Mouse (Mus musculus) C2C12 (cell line): ENCODE data around the gene Gga2. TPM values are rescaled to one million over a fixed set of nuclear protein-coding genes. Genes with fewer than 3 reads are reported as not detected.

ENCODE experiments used
- H3K27me3 ChIP-seq: one replicate; pipeline ENCODE4 v1.6.1; 2011; ENCODE audit not compliant: control insufficient read depth, insufficient read depth, insufficient read length
- H3K36me3 ChIP-seq: one replicate; pipeline ENCODE4 v1.6.1; 2011; ENCODE audit not compliant: control insufficient read depth, insufficient read depth
- H3K4me3 ChIP-seq: one replicate; pipeline ENCODE4 v1.5.1; 2011; ENCODE audit warnings: mild to moderate bottlenecking, control low read depth; ENCODE audit not compliant: poor library complexity, insufficient read depth, severe bottlenecking
- H3K79me2 ChIP-seq: one replicate; pipeline ENCODE4 v1.6.1; 2011; ENCODE audit not compliant: control insufficient read depth, insufficient read depth
- H3K79me3 ChIP-seq: one replicate; pipeline ENCODE4 v1.6.1; 2011; ENCODE audit warnings: low read depth, control low read depth
- H3ac ChIP-seq: one replicate; pipeline ENCODE3; 2011; ENCODE audit warnings: low read depth; ENCODE audit not compliant: control insufficient read depth, insufficient read length
- CEBPB ChIP-seq: IDR thresholded peaks from one replicate; pipeline ENCODE4 v1.6.1; 2011; ENCODE audit warnings: low read depth, mild to moderate bottlenecking, control low read depth, moderate library complexity
- CTCF ChIP-seq: IDR thresholded peaks from one replicate; pipeline ENCODE4 v1.5.1; 2011; ENCODE audit not compliant: control insufficient read depth, insufficient read depth, insufficient read length
- FOSL1 ChIP-seq: IDR thresholded peaks from one replicate; pipeline ENCODE4 v1.8.0; 2011; ENCODE audit warnings: mild to moderate bottlenecking, low read length; ENCODE audit not compliant: poor library complexity, insufficient read depth, severe bottlenecking
- MAX ChIP-seq: IDR thresholded peaks from one replicate; pipeline ENCODE4 v1.6.1; 2011; ENCODE audit warnings: mild to moderate bottlenecking, control low read depth
- MYOD1 ChIP-seq: IDR thresholded peaks from one replicate; pipeline ENCODE4 v1.6.1; 2011; ENCODE audit warnings: low read depth; ENCODE audit not compliant: control insufficient read depth, insufficient read length
- MYOG ChIP-seq: IDR thresholded peaks from one replicate; pipeline ENCODE4 v1.6.1; 2011; ENCODE audit not compliant: control insufficient read depth, insufficient read length; ENCODE audit errors: extremely low read depth
- USF1 ChIP-seq: IDR thresholded peaks from one replicate; pipeline ENCODE4 v1.6.1; 2011; ENCODE audit warnings: low read depth, mild to moderate bottlenecking, control low read depth, moderate library complexity
- long read RNA-seq, 2 experiments: library from polyadenylated mRNA; unstranded; transcript quantifications; one replicate each; pipeline ENCODE4 v2.0.0; 2019 to 2020
- polyA plus RNA-seq: library from polyadenylated mRNA; unstranded; fragments of >200 nt; fragmentation: generic; extraction: Trizol; gene quantifications from one replicate; pipeline ENCODE4 v1.2.1, GENCODE M21; 2012; ENCODE audit warnings: missing spikeins

The Gga2 gene
- 86.2 TPM for polyA plus RNA-seq
- long read RNA-seq, experiment 1, full-length matches to known transcripts, result 32 of 41 reads
- long read RNA-seq, experiment 1, partial matches to known transcripts, result 5 of 41 reads
- long read RNA-seq, experiment 1, other reads (novel, unspliced or antisense), result 4 of 41 reads
- long read RNA-seq, experiment 2, full-length matches to known transcripts, result 230 of 256 reads
- long read RNA-seq, experiment 2, partial matches to known transcripts, result 3 of 256 reads
- long read RNA-seq, experiment 2, other reads (novel, unspliced or antisense), result 23 of 256 reads

GRCm38 (mm10) chr7:122020667-122021354 is at the start of gene Gga2:
Gene Gga2, minus strand, starts transcription at chr7:122021222.
- no peak for TF ChIP-seq CTCF
- no peak for TF ChIP-seq MYOG
- TF ChIP-seq USF1, result peak; percentile 92
- peaks cover 29% of the 10 kb centered on the region for H3K79me3 ChIP-seq
- peaks cover 50% of the 10 kb centered on the region for H3K79me2 ChIP-seq
- H3K27me3 ChIP-seq, result no peaks in the 10 kb centered on the region
- H3ac ChIP-seq, result peak within 1 kb of the TSS; percentile 71
- peaks cover 8% of the 10 kb centered on the region for H3K36me3 ChIP-seq
- H3K4me3 ChIP-seq, result peak within 1 kb of the TSS; percentile 60

- H3ac ChIP-seq, result peak overlapping the region; percentile 86
- H3K4me3 ChIP-seq, result peak overlapping the region; percentile 80
- TF ChIP-seq FOSL1 (no peak), MAX (no peak), CTCF (no peak), MYOD1 (no peak), USF1 (no peak), MYOG (no peak), CEBPB (no peak)
- peaks cover 41% of the 10 kb centered on the region for H3K36me3 ChIP-seq
- H3K27me3 ChIP-seq, result no peaks in the 10 kb centered on the region
- peaks cover 44% of the 10 kb centered on the region for H3K79me3 ChIP-seq
- peaks cover 74% of the 10 kb centered on the region for H3K79me2 ChIP-seq
Observed at GRCm38 (mm10) chr7:122067517-122068381, 46.7 kb upstream of the Gga2 start.

GRCm38 (mm10) chr7:122066945-122067516 is 46.0 kb upstream of the Gga2 start, which contains the start of the genes Ubfd1 and Ears2:
Gene Ubfd1, plus strand, starts transcription at chr7:122067175.
Gene Ears2, minus strand, starts transcription at chr7:122067263.
- Histone ChIP-seq H3K27me3 (no peaks in the 10 kb centered on the region), H3K79me3 (peaks cover 44% of the 10 kb centered on the region), H3ac (peak within 1 kb of the TSS; percentile 86), H3K4me3 (peak within 1 kb of the TSS; percentile 80), H3K36me3 (peaks cover 35% of the 10 kb centered on the region), H3K79me2 (peaks cover 67% of the 10 kb centered on the region)
- no peak for TF ChIP-seq MYOG
- peak; percentile 58 for TF ChIP-seq USF1
- no peak for TF ChIP-seq CTCF
- TF ChIP-seq MAX, result peak; percentile 98
- TF ChIP-seq FOSL1, result no peak
- TF ChIP-seq CEBPB, result no peak

GRCm38 (mm10) chr7:122066102-122066944 is 45.3 kb upstream of the Gga2 start:
- TF ChIP-seq CEBPB, result no peak
- no peak for TF ChIP-seq MYOG
- no peak for TF ChIP-seq MYOD1
- TF ChIP-seq MAX, result no peak
- TF ChIP-seq CTCF, result no peak
- TF ChIP-seq USF1, result no peak
- TF ChIP-seq FOSL1, result no peak
- H3ac ChIP-seq, result peak overlapping the region; percentile 86
- H3K4me3 ChIP-seq, result peak overlapping the region; percentile 80
- H3K36me3 ChIP-seq, result peaks cover 27% of the 10 kb centered on the region
- H3K79me2 ChIP-seq, result peaks cover 60% of the 10 kb centered on the region
- no peaks in the 10 kb centered on the region for H3K27me3 ChIP-seq
- peaks cover 41% of the 10 kb centered on the region for H3K79me3 ChIP-seq

- peaks cover 22% of the 10 kb centered on the region for H3K36me3 ChIP-seq
- peaks cover 39% of the 10 kb centered on the region for H3K79me3 ChIP-seq
- no peak for TF ChIP-seq MYOD1
- TF ChIP-seq MAX, result no peak
- TF ChIP-seq CEBPB, result no peak
- no peak for TF ChIP-seq CTCF
- TF ChIP-seq MYOG, result no peak
- TF ChIP-seq USF1, result no peak
- TF ChIP-seq FOSL1, result no peak
- H3K4me3 ChIP-seq, result no peak overlapping the region
- H3K79me2 ChIP-seq, result peaks cover 53% of the 10 kb centered on the region
- no peak overlapping the region for H3ac ChIP-seq
- no peaks in the 10 kb centered on the region for H3K27me3 ChIP-seq
Observed at GRCm38 (mm10) chr7:122065656-122066055, 44.6 kb upstream of the Gga2 start.
